14 mouse cellular contexts compared by ENCODE assay signal in the genomic region with DNA sequence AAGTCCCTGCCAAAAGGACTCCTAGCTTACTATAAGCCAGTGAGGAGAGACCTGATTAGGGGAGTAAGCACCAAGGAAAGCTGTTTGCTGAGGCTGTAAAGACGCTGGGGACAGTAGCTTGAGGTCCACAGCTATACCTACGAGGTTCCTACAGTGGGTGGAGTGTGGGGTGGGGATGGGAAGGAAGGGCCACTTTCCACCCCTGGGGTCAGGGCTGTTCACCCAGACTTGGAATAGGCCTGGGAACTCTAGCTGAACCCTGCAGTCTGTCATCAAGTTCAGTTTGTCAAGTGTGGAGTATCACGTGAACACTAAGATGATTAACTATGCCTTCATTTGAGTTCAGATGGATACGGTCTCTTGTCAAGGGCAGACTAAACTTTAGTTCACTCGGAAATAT. TPM values are rescaled to one million over a fixed set of nuclear protein-coding genes. Genes with fewer than 3 reads are reported as not detected.
DNase-seq lines count a peak whose midpoint lies in the region; ATAC-seq and TF ChIP-seq lines count a peak whose summit lies in the region.
"Had no signal": no experiment of that assay in that cellular context is flagged by ENCODE, and none has a peak within 500 bp of the region (broad histone marks: within the 10 kb centered on the region; RNA-seq: fewer than 3 reads in every experiment).

No protein-coding gene starts in this region.

- H3K4me1 ChIP-seq in heart, embryonic 10.5 days = peaks cover 45% of the 10 kb centered on the region
- H3K4me1 ChIP-seq in lung, postnatal 0 days (ENCODE audit: insufficient read depth, low read depth, low read length) = peaks cover 14% of the 10 kb centered on the region
- H3K4me1 ChIP-seq in kidney, embryonic 14.5 days (ENCODE audit: control insufficient read depth, insufficient read depth, low read length) = peaks cover 33% of the 10 kb centered on the region; the same call in 1 of the 2 replicates
- peaks cover 24% of the 10 kb centered on the region; the same call in 1 of the 2 replicates for H3K4me1 ChIP-seq in stomach, embryonic 16.5 days (ENCODE audit: control insufficient read depth, insufficient read depth, low read length)

- DNase-seq in heart, embryonic 10.5 days (ENCODE audit: low spot score) = peak; percentile 66
- DNase-seq in heart, postnatal 25 days (ENCODE audit: low spot score) = no peak
- no peak for DNase-seq in lung, postnatal 0 days (ENCODE audit: low spot score)
- no peak for DNase-seq in lung, postnatal 25 days (ENCODE audit: low spot score)
- DNase-seq in left cerebral cortex, adult 8-10 months (ENCODE audit: low spot score in 2 of 2) = no peak
- DNase-seq in adipocyte (ENCODE audit: low spot score) = no peak
- DNase-seq: forebrain, postnatal 0 days; gastrocnemius, postnatal 25 days; layer of hippocampus, adult 9-11 months had no signal

- H3K4me2 ChIP-seq in lung, postnatal 0 days (replicated peaks; ENCODE audit: low read depth, low read length) = peak overlapping the region; percentile 38
- H3K4me2 ChIP-seq in kidney, embryonic 14.5 days (replicated peaks; ENCODE audit: low read depth, low read length) = peak overlapping the region; percentile 66; the same call in 1 of the 2 replicates
- H3K4me2 ChIP-seq in stomach, embryonic 16.5 days (ENCODE audit: low read depth, low read length) = peak overlapping the region; percentile 90
- H3K4me2 ChIP-seq: hindbrain, embryonic 15.5 days had no signal

- ATAC-seq in lung, postnatal 0 days = no peak
- no peak for ATAC-seq in kidney, embryonic 14.5 days (ENCODE audit: low FRiP score, low TSS enrichment)
- no peak for ATAC-seq in stomach, embryonic 16.5 days (ENCODE audit: insufficient read depth, low FRiP score)
- ATAC-seq: activated CD4-positive, CD25-positive, alpha-beta regulatory T cell, adult 4 months; forebrain, postnatal 0 days had no signal

- TF ChIP-seq CTCF in lung, postnatal 0 days (IDR thresholded peaks at IDR 0.05) = no peak

- H3K27me3 ChIP-seq in heart, embryonic 10.5 days (ENCODE audit: insufficient read depth, poor library complexity, severe bottlenecking) = peaks cover 46% of the 10 kb centered on the region
- H3K27me3 ChIP-seq in lung, postnatal 0 days (replicated peaks; ENCODE audit: insufficient read depth, low read length) = no peaks in the 10 kb centered on the region
- H3K27me3 ChIP-seq in kidney, embryonic 14.5 days (ENCODE audit: control insufficient read depth, insufficient read depth, low read length) = peaks cover 15% of the 10 kb centered on the region
- no peaks in the 10 kb centered on the region for H3K27me3 ChIP-seq in stomach, embryonic 16.5 days (ENCODE audit: control insufficient read depth, insufficient read depth, low read length)

- no peak overlapping the region for H3K9ac ChIP-seq in lung, postnatal 0 days (replicated peaks; ENCODE audit: low read depth)
- no peak overlapping the region for H3K9ac ChIP-seq in kidney, embryonic 14.5 days (ENCODE audit: low read depth, low read length)
- peak overlapping the region; percentile 11; the same call in 1 of the 2 replicates for H3K9ac ChIP-seq in stomach, embryonic 16.5 days (ENCODE audit: low read length)
- H3K9ac ChIP-seq: forebrain, postnatal 0 days; hindbrain, embryonic 15.5 days had no signal

- 35% methylated on average over 5 of the region's 5 CpGs for WGBS in heart, embryonic 10.5 days
- WGBS in lung, postnatal 0 days = 45% methylated on average over 5 of the region's 5 CpGs
- WGBS in kidney, embryonic 14.5 days = 35% methylated on average over 5 of the region's 5 CpGs
- WGBS in stomach, embryonic 16.5 days = 46% methylated on average over 5 of the region's 5 CpGs

- H3K27ac ChIP-seq in heart, embryonic 10.5 days = no peak overlapping the region
- H3K27ac ChIP-seq in lung, postnatal 0 days (ENCODE audit: low read length) = peak overlapping the region; percentile 35; the same call in 1 of the 2 replicates
- no peak overlapping the region; the same call in 1 of the 2 replicates for H3K27ac ChIP-seq in kidney, embryonic 14.5 days (ENCODE audit: low read depth, low read length)
- H3K27ac ChIP-seq in stomach, embryonic 16.5 days (ENCODE audit: low read length) = peak overlapping the region; percentile 59
- H3K27ac ChIP-seq: hindbrain, embryonic 15.5 days had no signal

- no peaks in the 10 kb centered on the region for H3K36me3 ChIP-seq in heart, embryonic 10.5 days
- no peaks in the 10 kb centered on the region for H3K36me3 ChIP-seq in lung, postnatal 0 days (ENCODE audit: insufficient read depth, low read length)
- no peaks in the 10 kb centered on the region for H3K36me3 ChIP-seq in kidney, embryonic 14.5 days (ENCODE audit: control insufficient read depth, insufficient read depth, low read length)
- no peaks in the 10 kb centered on the region for H3K36me3 ChIP-seq in stomach, embryonic 16.5 days (ENCODE audit: control insufficient read depth, insufficient read depth, low read length)
- H3K36me3 ChIP-seq: hindbrain, embryonic 15.5 days had no signal

- no peak overlapping the region for H3K4me3 ChIP-seq in heart, embryonic 10.5 days
- H3K4me3 ChIP-seq in lung, postnatal 0 days (ENCODE audit: low read depth, low read length) = no peak overlapping the region
- no peak overlapping the region for H3K4me3 ChIP-seq in kidney, embryonic 14.5 days (ENCODE audit: low read length)
- peak overlapping the region; percentile 53 for H3K4me3 ChIP-seq in stomach, embryonic 16.5 days (replicated peaks; ENCODE audit: low read length)
- H3K4me3 ChIP-seq: hindbrain, embryonic 15.5 days; myocyte had no signal

- no peak for TF ChIP-seq EP300 in lung, postnatal 0 days (IDR thresholded peaks at IDR 0.05)

- H3K9me3 ChIP-seq in heart, embryonic 10.5 days = no peaks in the 10 kb centered on the region
- no peaks in the 10 kb centered on the region for H3K9me3 ChIP-seq in lung, postnatal 0 days (ENCODE audit: low read length)
- no peaks in the 10 kb centered on the region for H3K9me3 ChIP-seq in kidney, embryonic 14.5 days (ENCODE audit: control insufficient read depth, low read length)
- no peaks in the 10 kb centered on the region for H3K9me3 ChIP-seq in stomach, embryonic 16.5 days (replicated peaks; ENCODE audit: control insufficient read depth, low read length)
- H3K9me3 ChIP-seq: hindbrain, embryonic 15.5 days had no signal

- intact Hi-C loops in heart, postnatal 25 days (cut with DNase I) = loop anchor here (5.0 kb wide), 1 partner anchor 89 kb away; no protein-coding TSS in a partner anchor

RNA-seq across cellular contexts. Expression of a gene that starts 2.3 kb away (rescaled TPM):
- 0.76 and 3.7 TPM in 2 replicates for polyA plus RNA-seq in heart, embryonic 10.5 days (2016; fragmentation: Nextera tagmentation; extraction: Ambion mirVana)
- total RNA-seq in heart, postnatal 25 days (2021) = under 1 TPM; 0.11 to 0.47 TPM
- 14.9 and 15.6 TPM in 2 replicates for polyA plus RNA-seq in lung, postnatal 0 days (2015; fragmentation: Nextera tagmentation; extraction: Ambion mirVana)
- 8.0 and 9.2 TPM in 2 replicates for polyA plus RNA-seq in kidney, embryonic 14.5 days (2014; fragmentation: Nextera tagmentation; extraction: Ambion mirVana)
- 13.7 and 14.3 TPM in 2 replicates for polyA plus RNA-seq in stomach, embryonic 16.5 days (2015; fragmentation: Nextera tagmentation; extraction: Ambion mirVana)
- under 1 TPM; 0.39 to 0.50 (median 0.44) TPM for total RNA-seq in left cerebral cortex, adult 8-10 months (2022)

Comparison
In these comparisons a context has a peak if more than half of its experiments do, and no peak if none do; other contexts are left out.
1. H3K27ac ChIP-seq: peak in lung, postnatal 0 days (single experiment) and stomach, embryonic 16.5 days (single experiment); none in heart, embryonic 10.5 days (single experiment) and kidney, embryonic 14.5 days (single experiment).
2. H3K4me2 ChIP-seq: peak in every context shown above with its lines; median percentile 90 in stomach, embryonic 16.5 days; 66 in kidney, embryonic 14.5 days; 38 in lung, postnatal 0 days.